Mouse (Mus musculus): ENCODE measurements around the gene Atf6. TPM values are rescaled to one million over a fixed set of nuclear protein-coding genes. Genes with fewer than 3 reads are reported as not detected.

Atf6 gene
- total and polyA plus RNA-seq, 3 experiments = 33.8 to 47.0 (median 35.3) TPM

GRCm38 (mm10) chr1:170898413-170899075 is 31.0 kb upstream of the Atf6 start:
- TF ChIP-seq ELF1 (IDR thresholded peaks at IDR 0.05; ENCODE audit: low read depth, low read length) (peak; percentile 77), NRF1 (IDR thresholded peaks at IDR 0.05; ENCODE audit: low read depth, low read length) (no peak), E2F4 (IDR thresholded peaks at IDR 0.05; ENCODE audit: insufficient replicate concordance, low read depth, low read length) (no peak), UBTF (IDR thresholded peaks at IDR 0.05; ENCODE audit: low read depth, low read length) (no peak), MAX (IDR thresholded peaks at IDR 0.05; ENCODE audit: low read length) (peak; percentile 51; the same call in 1 of the 2 replicates), PAX5 (IDR thresholded peaks at IDR 0.05; ENCODE audit: low read length) (no peak), ZC3H11A (IDR thresholded peaks at IDR 0.05; ENCODE audit: low read depth, low read length) (no peak), MEF2A (IDR thresholded peaks at IDR 0.05; ENCODE audit: borderline replicate concordance, low read depth, low read length) (peak; percentile 86), CTCF (conservative IDR thresholded peaks at IDR 0.05 in 1 of 2, IDR thresholded peaks at IDR 0.05 in 1 of 2; ENCODE audit: low read depth in 2 of 2, low read length in 2 of 2) (no peak), ZKSCAN1 (IDR thresholded peaks at IDR 0.05; ENCODE audit: borderline replicate concordance, low read depth, low read length) (no peak), JUN (IDR thresholded peaks at IDR 0.05; ENCODE audit: insufficient read depth, low read depth, low read length) (peak; percentile 80), USF1 (IDR thresholded peaks at IDR 0.05; ENCODE audit: low read depth, low read length) (no peak), TBP (conservative IDR thresholded peaks at IDR 0.05; ENCODE audit: low read depth, low read length) (peak; percentile 64), ETS1 (conservative IDR thresholded peaks at IDR 0.05; ENCODE audit: low read depth, low read length) (peak; percentile 68), SMC3 (IDR thresholded peaks at IDR 0.05; ENCODE audit: low read depth, low read length) (no peak), IRF4 (IDR thresholded peaks at IDR 0.05; ENCODE audit: low read depth, low read length) (peak; percentile 91), USF2 (conservative IDR thresholded peaks at IDR 0.05; ENCODE audit: low read depth, low read length) (no peak), POLR2AphosphoS2 (IDR thresholded peaks at IDR 0.05; ENCODE audit: low read depth, low read length) (no peak; the same call in 1 of the 2 replicates), ZNF384 (IDR thresholded peaks at IDR 0.05; ENCODE audit: low read depth, low read length) (no peak), MYC (IDR thresholded peaks at IDR 0.05; ENCODE audit: low read depth, low read length) (no peak), CHD1 (IDR thresholded peaks at IDR 0.05; ENCODE audit: low read depth, low read length) (no peak), CHD2 (IDR thresholded peaks at IDR 0.05; ENCODE audit: low read length) (peak; percentile 40; the same call in 1 of the 2 replicates), EP300 (IDR thresholded peaks at IDR 0.05; ENCODE audit: low read length) (peak; percentile 91), BHLHE40 (IDR thresholded peaks at IDR 0.05; ENCODE audit: low read depth, low read length) (peak; percentile 77), GABPA (IDR thresholded peaks at IDR 0.05; ENCODE audit: insufficient replicate concordance, low read depth, low read length) (no peak), HCFC1 (IDR thresholded peaks at IDR 0.05; ENCODE audit: low read depth, low read length) (no peak; the same call in 1 of the 2 replicates), KAT2A (IDR thresholded peaks at IDR 0.05; ENCODE audit: insufficient replicate concordance, low read length) (no peak), POLR2A (IDR thresholded peaks at IDR 0.05; ENCODE audit: low read depth, low read length) (peak; percentile 45; the same call in 1 of the 2 replicates), RCOR1 (conservative IDR thresholded peaks at IDR 0.05; ENCODE audit: low read depth, low read length) (peak; percentile 34; the same call in 1 of the 2 replicates), MAZ (IDR thresholded peaks at IDR 0.05; ENCODE audit: low read depth, low read length) (peak; percentile 14; the same call in 1 of the 2 replicates), MXI1 (IDR thresholded peaks at IDR 0.05; ENCODE audit: low read depth, low read length) (peak; percentile 63), JUND (conservative IDR thresholded peaks at IDR 0.05; ENCODE audit: low read depth, low read length) (no peak; the same call in 1 of the 2 replicates), NELFE (IDR thresholded peaks at IDR 0.05; ENCODE audit: low read depth, low read length) (peak; percentile 8; the same call in 1 of the 2 replicates), TCF12 (IDR thresholded peaks at IDR 0.05; ENCODE audit: low read depth, low read length) (peak; percentile 76), RAD21 (IDR thresholded peaks at IDR 0.05; ENCODE audit: low read depth, low read length) (no peak), MAFK (IDR thresholded peaks at IDR 0.05; ENCODE audit: insufficient replicate concordance, low read length) (peak; percentile 37; the same call in 1 of the 2 replicates), SIN3A (IDR thresholded peaks at IDR 0.05; ENCODE audit: low read length) (peak; percentile 87), ZMIZ1 (IDR thresholded peaks at IDR 0.05; ENCODE audit: low read depth, low read length) (no peak)
- H3K79me2 ChIP-seq (replicated peaks; ENCODE audit: control insufficient read depth, extremely low read depth, insufficient read depth, poor library complexity, severe bottlenecking) = no peaks in the 10 kb centered on the region
- peak overlapping the region; percentile 95 for H3K27ac ChIP-seq (ENCODE audit: insufficient read depth, low read depth)
- peaks cover 14 to 54% of the 10 kb centered on the region in 2 experiments for H3K4me1 ChIP-seq (ENCODE audit: control insufficient read depth in 1 of 2, insufficient read depth in 2 of 2)
- in situ Hi-C loops (cut with MboI; ENCODE audit: low pct_ligation_motif_present, low pct_unique_long_range_greater_than_20kb, low sequenced_read_pairs) (loop anchor here (5.0 to 10.0 kb wide), 2 partner anchors 214 to 326 kb away; partner anchors contain the start of genes Apoa2, Cfap126 and Tomm40l), dilution Hi-C loops (cut with MboI; ENCODE audit: extremely low pct_ligation_motif_present, extremely low pct_unique_long_range_greater_than_20kb, low sequenced_read_pairs) (no loop called here)
- DNase-seq (ENCODE audit: extremely low read depth) = peak; percentile 67
- H3K27me3 ChIP-seq (replicated peaks) = no peaks in the 10 kb centered on the region
- peak overlapping the region; percentile 75 for H3K9ac ChIP-seq (ENCODE audit: insufficient read depth, low read depth)
- no peaks in the 10 kb centered on the region for H3K36me3 ChIP-seq (replicated peaks in 1 of 2; ENCODE audit: control insufficient read depth in 1 of 2, insufficient read depth in 1 of 2, low read length in 1 of 2)
- H3K4me2 ChIP-seq (ENCODE audit: insufficient read depth, low read depth, poor library complexity, severe bottlenecking) = peak overlapping the region; percentile 87
- no peaks in the 10 kb centered on the region for H3K9me3 ChIP-seq (replicated peaks; ENCODE audit: low read length)
- H3K4me3 ChIP-seq (replicated peaks in 1 of 3; ENCODE audit: low read depth in 2 of 3, low read length in 2 of 3, poor library complexity in 1 of 3) = peak overlapping the region in 2 of 3 experiments; percentile 22 to 32
